Mouse (Mus musculus): ENCODE measurements around the gene Edn3. TPM values are rescaled to one million over a fixed set of nuclear protein-coding genes. Genes with fewer than 3 reads are reported as not detected.

Gene Edn3
- total RNA-seq (2014; rRNA removed): 4.4 and 4.5 TPM in 2 replicates
- 5.6 and 7.0 TPM in 2 replicates for polyA plus RNA-seq (2015; fragmentation: Nextera tagmentation; extraction: Ambion mirVana)

- 2% methylated on average over 48 of the region's 48 CpGs for WGBS
- Histone ChIP-seq H3K4me3 (ENCODE audit: low read depth, low read length) (peak within 1 kb of the TSS; percentile 25), H3K9ac (no peak within 1 kb of the TSS), H3K36me3 (ENCODE audit: insufficient read depth) (no peaks in the 10 kb centered on the region), H3K9me3 (ENCODE audit: low read length) (no peaks in the 10 kb centered on the region), H3K27ac (ENCODE audit: low read depth, low read length) (no peak within 1 kb of the TSS), H3K27me3 (ENCODE audit: insufficient read depth, low read length) (peaks cover 12% of the 10 kb centered on the region), H3K4me1 (ENCODE audit: insufficient read depth) (no peaks in the 10 kb centered on the region), H3K4me2 (ENCODE audit: low read depth) (peak within 1 kb of the TSS; percentile 54)
- ATAC-seq (no peak), DNase-seq (no peak)
- no peak for TF ChIP-seq CTCF (IDR thresholded peaks at IDR 0.05; ENCODE audit: low read depth)
Observed at GRCm38 (mm10) chr2:174760479-174761121, at the start of gene Edn3. Gene Edn3, plus strand, starts transcription at chr2:174760619.

GRCm38 (mm10) chr2:174712043-174712442, 48.4 kb upstream of the Edn3 start:
- no peak for TF ChIP-seq CTCF (IDR thresholded peaks at IDR 0.05; ENCODE audit: low read depth)
- H3K27ac ChIP-seq (ENCODE audit: low read depth, low read length): no peak overlapping the region
- no peak overlapping the region for H3K9ac ChIP-seq
- H3K9me3 ChIP-seq (ENCODE audit: low read length): no peaks in the 10 kb centered on the region
- DNase-seq: no peak
- H3K4me1 ChIP-seq (ENCODE audit: insufficient read depth): no peaks in the 10 kb centered on the region
- H3K27me3 ChIP-seq (ENCODE audit: insufficient read depth, low read length): no peaks in the 10 kb centered on the region
- no peak for ATAC-seq
- no peak overlapping the region for H3K4me3 ChIP-seq (ENCODE audit: low read depth, low read length)
- WGBS: 95% methylated on average over 1 of the region's 1 CpGs
- H3K36me3 ChIP-seq (ENCODE audit: insufficient read depth): no peaks in the 10 kb centered on the region
- no peak overlapping the region for H3K4me2 ChIP-seq (ENCODE audit: low read depth)

GRCm38 (mm10) chr2:174715938-174716337, 44.5 kb upstream of the Edn3 start:
- DNase-seq: no peak
- no peak overlapping the region for H3K9ac ChIP-seq
- H3K27me3 ChIP-seq (ENCODE audit: insufficient read depth, low read length): no peaks in the 10 kb centered on the region
- no peaks in the 10 kb centered on the region for H3K4me1 ChIP-seq (ENCODE audit: insufficient read depth)
- ATAC-seq: no peak
- no peaks in the 10 kb centered on the region for H3K9me3 ChIP-seq (ENCODE audit: low read length)
- no peak overlapping the region for H3K4me2 ChIP-seq (ENCODE audit: low read depth)
- H3K27ac ChIP-seq (ENCODE audit: low read depth, low read length): no peak overlapping the region
- H3K4me3 ChIP-seq (ENCODE audit: low read depth, low read length): no peak overlapping the region
- no peaks in the 10 kb centered on the region for H3K36me3 ChIP-seq (ENCODE audit: insufficient read depth)
- TF ChIP-seq CTCF (IDR thresholded peaks at IDR 0.05; ENCODE audit: low read depth): no peak

- Histone ChIP-seq H3K9me3 (ENCODE audit: low read length) (no peaks in the 10 kb centered on the region), H3K36me3 (ENCODE audit: insufficient read depth) (no peaks in the 10 kb centered on the region), H3K4me3 (ENCODE audit: low read depth, low read length) (no peak overlapping the region), H3K27me3 (ENCODE audit: insufficient read depth, low read length) (no peaks in the 10 kb centered on the region), H3K4me2 (ENCODE audit: low read depth) (no peak overlapping the region), H3K4me1 (ENCODE audit: insufficient read depth) (no peaks in the 10 kb centered on the region), H3K27ac (ENCODE audit: low read depth, low read length) (no peak overlapping the region), H3K9ac (no peak overlapping the region)
- 77% methylated on average over 4 of the region's 4 CpGs for WGBS
- ATAC-seq (no peak), DNase-seq (no peak)
- TF ChIP-seq CTCF (IDR thresholded peaks at IDR 0.05; ENCODE audit: low read depth): no peak
Observed at GRCm38 (mm10) chr2:174717857-174718256, 42.6 kb upstream of the Edn3 start.

GRCm38 (mm10) chr2:174727114-174727823, 33.1 kb upstream of the Edn3 start:
- Histone ChIP-seq H3K9me3 (ENCODE audit: low read length) (no peaks in the 10 kb centered on the region), H3K9ac (no peak overlapping the region), H3K27ac (ENCODE audit: low read depth, low read length) (no peak overlapping the region), H3K27me3 (ENCODE audit: insufficient read depth, low read length) (no peaks in the 10 kb centered on the region), H3K36me3 (ENCODE audit: insufficient read depth) (no peaks in the 10 kb centered on the region), H3K4me3 (ENCODE audit: low read depth, low read length) (no peak overlapping the region), H3K4me2 (ENCODE audit: low read depth) (no peak overlapping the region), H3K4me1 (ENCODE audit: insufficient read depth) (no peaks in the 10 kb centered on the region)
- ATAC-seq (no peak), DNase-seq (no peak)
- 57% methylated on average over 10 of the region's 10 CpGs for WGBS
- no peak for TF ChIP-seq CTCF (IDR thresholded peaks at IDR 0.05; ENCODE audit: low read depth)

- no peak overlapping the region for H3K4me2 ChIP-seq (ENCODE audit: low read depth)
Observed at GRCm38 (mm10) chr2:174731939-174732338, 28.5 kb upstream of the Edn3 start.

GRCm38 (mm10) chr2:174735270-174735669, 25.1 kb upstream of the Edn3 start:
- Histone ChIP-seq H3K9ac (no peak overlapping the region), H3K4me2 (ENCODE audit: low read depth) (no peak overlapping the region), H3K27ac (ENCODE audit: low read depth, low read length) (no peak overlapping the region), H3K4me1 (ENCODE audit: insufficient read depth) (no peaks in the 10 kb centered on the region), H3K4me3 (ENCODE audit: low read depth, low read length) (no peak overlapping the region), H3K27me3 (ENCODE audit: insufficient read depth, low read length) (no peaks in the 10 kb centered on the region), H3K9me3 (ENCODE audit: low read length) (no peaks in the 10 kb centered on the region), H3K36me3 (ENCODE audit: insufficient read depth) (no peaks in the 10 kb centered on the region)
- TF ChIP-seq CTCF (IDR thresholded peaks at IDR 0.05; ENCODE audit: low read depth): no peak
- 94% methylated on average over 1 of the region's 1 CpGs for whole genome bisulfite sequencing
- DNase-seq (no peak), ATAC-seq (no peak)

More at GRCm38 (mm10) chr2:174731939-174732338, 28.5 kb upstream of the Edn3 start:
- ATAC-seq (no peak), DNase-seq (no peak)
- no peaks in the 10 kb centered on the region for H3K27me3 ChIP-seq (ENCODE audit: insufficient read depth, low read length)
- no peaks in the 10 kb centered on the region for H3K4me1 ChIP-seq (ENCODE audit: insufficient read depth)
- no peak for TF ChIP-seq CTCF (IDR thresholded peaks at IDR 0.05; ENCODE audit: low read depth)
- no peak overlapping the region for H3K9ac ChIP-seq
- WGBS: 91% methylated on average over 5 of the region's 5 CpGs
- H3K36me3 ChIP-seq (ENCODE audit: insufficient read depth): no peaks in the 10 kb centered on the region
- no peak overlapping the region for H3K4me3 ChIP-seq (ENCODE audit: low read depth, low read length)
- H3K27ac ChIP-seq (ENCODE audit: low read depth, low read length): no peak overlapping the region
- no peaks in the 10 kb centered on the region for H3K9me3 ChIP-seq (ENCODE audit: low read length)

Data from forebrain, postnatal 0 days (tissue).